Mouse (Mus musculus): ENCODE measurements at regions not wholly inside any gene's neighbourhood (a gene's known extent, or its start where the extent isn't known, plus 50 kb on each side); places are given as distances from the start of the nearest gene placed in this dataset.

- H3K27ac ChIP-seq = no peak overlapping the region
- intact Hi-C loops (cut with DNase I) = loop anchor here (2.0 kb wide), 2 partner anchors 39 to 55 kb away; no protein-coding TSS in a partner anchor
- TF ChIP-seq CTCF (IDR thresholded peaks at IDR 0.05) = peak; percentile 85
- no peak overlapping the region for H3K4me3 ChIP-seq
- peak; percentile 53 for DNase-seq
These were observed 77.8 kb downstream of the Rpia start for GRCm38 (mm10) chr6:70714239-70714638.

DNA sequence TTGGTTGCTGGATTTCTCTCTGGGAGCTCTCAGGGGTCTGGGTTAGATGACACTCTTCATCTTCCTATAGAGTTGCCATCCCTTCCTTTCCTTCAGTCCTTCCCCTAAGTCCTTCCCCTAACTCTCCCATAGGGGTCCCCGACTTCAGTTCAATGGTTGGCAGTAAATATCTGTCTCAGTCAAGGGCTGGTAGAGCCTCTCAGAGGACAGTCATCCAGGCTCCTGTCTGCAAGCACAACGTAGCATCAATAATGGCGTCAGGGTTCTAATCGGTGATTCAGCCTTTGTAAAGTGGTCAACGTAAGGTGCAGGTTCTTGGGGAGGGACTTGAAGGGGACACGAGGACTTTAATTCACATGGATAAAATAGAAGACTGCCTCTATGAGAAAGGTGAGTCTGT, 78.4 kb downstream of the Rpia start:
- TF ChIP-seq CTCF (IDR thresholded peaks at IDR 0.05) = no peak
- Histone ChIP-seq H3K4me3 (no peak overlapping the region), H3K27ac (no peak overlapping the region)
- intact Hi-C loops (cut with DNase I) = loop anchor here (2.0 kb wide), 2 partner anchors 39 to 55 kb away; no protein-coding TSS in a partner anchor
- no peak for DNase-seq

DNA sequence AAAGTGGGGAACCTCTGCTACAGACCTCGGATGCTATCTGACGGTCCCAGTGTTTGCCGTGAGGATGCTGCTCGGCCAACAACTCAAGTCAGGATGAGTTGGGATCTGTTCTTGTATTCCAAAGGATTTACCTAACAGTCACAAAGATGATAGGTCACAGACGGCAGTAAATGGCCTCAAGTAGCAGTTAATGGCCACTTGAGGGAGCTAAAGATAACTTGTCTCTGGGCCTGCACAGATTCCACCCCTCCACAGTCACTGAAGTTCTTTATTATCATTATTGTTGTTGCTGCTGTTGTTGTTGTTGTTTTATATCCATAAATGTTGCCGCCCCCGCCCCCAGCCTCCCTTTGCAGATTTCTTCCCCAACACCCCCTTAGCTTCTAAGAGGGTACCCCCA, 78.9 kb downstream of the Rpia start:
- no peak for DNase-seq
- Histone ChIP-seq H3K27ac (no peak overlapping the region), H3K4me3 (no peak overlapping the region)
- TF ChIP-seq CTCF (IDR thresholded peaks at IDR 0.05) = peak; percentile 55
- intact Hi-C loops (cut with DNase I) = no loop called here

DNA sequence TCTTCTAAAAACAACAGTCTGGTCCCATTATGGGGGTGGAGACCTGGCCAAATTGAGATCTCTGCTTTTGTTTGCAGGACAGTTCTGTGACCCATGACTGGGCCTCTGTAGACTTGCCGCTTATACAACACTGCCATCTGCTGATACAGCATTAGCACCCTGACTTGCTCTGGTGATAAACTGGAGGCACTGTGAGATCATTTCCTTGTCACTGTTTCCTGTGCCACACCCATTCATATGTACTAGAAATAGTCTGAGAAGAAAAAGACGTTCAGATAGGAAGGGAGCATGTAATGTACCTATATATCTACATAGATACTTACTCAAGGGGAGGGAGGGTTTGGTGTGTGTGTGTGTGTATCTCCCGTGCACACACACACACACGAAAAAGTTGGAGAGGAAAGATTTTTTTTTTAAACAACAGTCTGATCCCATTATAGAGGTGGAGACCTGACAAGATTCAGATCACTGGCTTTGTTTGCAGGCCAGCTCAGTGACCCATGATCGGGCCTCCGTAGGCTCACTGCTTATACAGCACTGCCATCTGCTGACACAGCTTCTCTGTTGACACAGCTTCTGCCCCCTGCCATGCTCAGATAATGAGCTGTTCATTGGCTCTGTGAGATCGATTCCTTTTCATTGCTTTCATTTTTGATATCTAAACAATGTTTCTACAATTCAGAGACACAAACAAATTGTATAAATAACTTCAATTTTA, 82.5 kb downstream of the Rpia start:
- TF ChIP-seq CTCF (IDR thresholded peaks at IDR 0.05) = peak; percentile 45
- peak; percentile 20 for DNase-seq
- H3K4me3 ChIP-seq = no peak overlapping the region
- H3K27ac ChIP-seq = no peak overlapping the region
- intact Hi-C loops (cut with DNase I) = no loop called here

GRCm38 (mm10) chr6:70695596-70695995, 96.4 kb downstream of the Rpia start:
- no peak for TF ChIP-seq CTCF (IDR thresholded peaks at IDR 0.05)
- Histone ChIP-seq H3K27ac (no peak overlapping the region), H3K4me3 (no peak overlapping the region)
- intact Hi-C loops (cut with DNase I) = no loop called here
- no peak for DNase-seq

All from gastrocnemius, adult 2 months (tissue).